13 mouse cellular contexts compared by ENCODE assay signal in the genomic region with DNA sequence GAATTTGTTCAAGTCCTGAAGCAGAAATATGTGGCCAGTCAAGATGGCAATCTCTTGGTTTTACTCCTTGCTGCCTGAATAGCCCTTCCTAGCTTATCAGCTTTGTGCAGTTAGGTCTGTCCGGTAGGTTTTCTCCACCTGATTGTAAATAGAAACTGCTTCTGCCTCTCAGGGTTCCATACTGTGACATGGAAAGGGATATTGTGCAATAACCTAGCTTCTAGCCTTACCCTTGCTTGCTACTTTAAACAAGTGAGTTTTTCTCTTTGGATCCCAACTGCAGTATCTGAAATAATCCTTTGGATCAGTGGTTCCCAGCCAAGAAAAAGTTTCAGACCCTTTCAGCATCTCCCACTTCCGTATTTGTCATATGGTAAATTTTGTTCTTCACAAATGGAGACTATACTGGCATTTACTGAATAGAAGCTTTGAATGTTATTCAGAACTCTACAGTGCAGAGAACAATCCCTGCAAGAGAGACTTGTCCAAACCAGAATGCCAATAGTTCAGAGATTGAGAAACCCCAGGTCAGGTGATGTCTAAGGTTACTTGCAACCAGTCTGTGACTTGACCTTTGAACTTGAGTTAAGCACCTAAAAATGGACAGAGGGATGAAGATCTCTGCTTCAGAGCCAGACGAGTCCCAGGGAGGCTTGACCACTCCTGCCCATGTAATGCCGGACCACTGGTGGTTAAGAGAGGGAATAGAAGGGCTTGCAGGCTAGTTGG. TPM values are rescaled to one million over a fixed set of nuclear protein-coding genes. Genes with fewer than 3 reads are reported as not detected.
DNase-seq lines count a peak whose midpoint lies in the region; ATAC-seq and TF ChIP-seq lines count a peak whose summit lies in the region.
"Had no signal": no experiment of that assay in that cellular context is flagged by ENCODE, and none has a peak within 500 bp of the region (broad histone marks: within the 10 kb centered on the region; RNA-seq: fewer than 3 reads in every experiment).

No protein-coding gene starts in this region.

- DNase-seq in heart, embryonic 10.5 days (ENCODE audit: low spot score): no peak
- no peak for DNase-seq in heart, adult 11 months
- no peak for DNase-seq in kidney, adult 9 months
- no peak for DNase-seq in limb, embryonic 10.5 days (ENCODE audit: low spot score)
- DNase-seq in adrenal gland, postnatal 14 days: no peak
- DNase-seq in adrenal gland, postnatal 25 days: no peak
- DNase-seq: kidney, postnatal 14 days; left cerebral cortex, postnatal 4 days; right cerebral cortex, postnatal 4 days had no signal

- H3K27me3 ChIP-seq in heart, embryonic 10.5 days (ENCODE audit: insufficient read depth, poor library complexity, severe bottlenecking): no peaks in the 10 kb centered on the region
- H3K27me3 ChIP-seq in kidney, embryonic 15.5 days: no peaks in the 10 kb centered on the region
- H3K27me3 ChIP-seq in C2C12 (ENCODE audit: control insufficient read depth, insufficient read depth, insufficient read length): no peaks in the 10 kb centered on the region
- no peaks in the 10 kb centered on the region for H3K27me3 ChIP-seq in limb, embryonic 10.5 days (ENCODE audit: low read depth, poor library complexity, severe bottlenecking)
- H3K27me3 ChIP-seq: forebrain, embryonic 15.5 days had no signal

- no peak for ATAC-seq in kidney, embryonic 15.5 days (replicated peaks; ENCODE audit: low FRiP score)

- H3K36me3 ChIP-seq in heart, embryonic 10.5 days: no peaks in the 10 kb centered on the region
- H3K36me3 ChIP-seq in kidney, embryonic 15.5 days: no peaks in the 10 kb centered on the region
- no peaks in the 10 kb centered on the region for H3K36me3 ChIP-seq in C2C12 (ENCODE audit: control insufficient read depth, insufficient read depth)
- H3K36me3 ChIP-seq in limb, embryonic 10.5 days: no peaks in the 10 kb centered on the region
- H3K36me3 ChIP-seq: forebrain, embryonic 15.5 days; G1E had no signal

- no peak overlapping the region for H3K9ac ChIP-seq in kidney, embryonic 15.5 days

- H3K79me2 ChIP-seq in C2C12 (ENCODE audit: control insufficient read depth, insufficient read depth): peaks cover 34% of the 10 kb centered on the region

- peaks cover 29% of the 10 kb centered on the region for H3K79me3 ChIP-seq in C2C12 (ENCODE audit: low read depth)

- peaks cover 32% of the 10 kb centered on the region for H3K4me1 ChIP-seq in heart, embryonic 10.5 days
- H3K4me1 ChIP-seq in kidney, embryonic 15.5 days: peaks cover 31% of the 10 kb centered on the region
- H3K4me1 ChIP-seq in limb, embryonic 10.5 days: peaks cover 39% of the 10 kb centered on the region

- H3K4me2 ChIP-seq in kidney, embryonic 15.5 days: no peak overlapping the region

- WGBS in heart, embryonic 10.5 days: 65% methylated on average over 4 of the region's 4 CpGs
- 71% methylated on average over 4 of the region's 4 CpGs for WGBS in kidney, embryonic 15.5 days
- WGBS in limb, embryonic 10.5 days: 75% methylated on average over 4 of the region's 4 CpGs

- no peak overlapping the region for H3K27ac ChIP-seq in heart, embryonic 10.5 days
- H3K27ac ChIP-seq in kidney, embryonic 15.5 days: 0 out of 2 replicates have a peak overlapping the region, but pooled peaks have one; percentile 98
- H3K27ac ChIP-seq in limb, embryonic 10.5 days: no peak overlapping the region

- H3K9me3 ChIP-seq in heart, embryonic 10.5 days: no peaks in the 10 kb centered on the region
- H3K9me3 ChIP-seq in kidney, embryonic 15.5 days (replicated peaks): no peaks in the 10 kb centered on the region
- no peaks in the 10 kb centered on the region for H3K9me3 ChIP-seq in limb, embryonic 10.5 days (replicated peaks)
- H3K9me3 ChIP-seq: forebrain, embryonic 15.5 days; G1E had no signal

- peak overlapping the region; percentile 99 for H3K4me3 ChIP-seq in heart, embryonic 10.5 days
- no peak overlapping the region for H3K4me3 ChIP-seq in kidney, embryonic 15.5 days (replicated peaks)
- H3K4me3 ChIP-seq in C2C12 (ENCODE audit: insufficient read depth, poor library complexity, severe bottlenecking): no peak overlapping the region
- H3K4me3 ChIP-seq in limb, embryonic 10.5 days: 0 out of 2 replicates have a peak overlapping the region, but pooled peaks have one; percentile 99

- H3ac ChIP-seq in C2C12 (ENCODE audit: control insufficient read depth, insufficient read length, low read depth): no peak overlapping the region

- TF ChIP-seq CTCF in C2C12 (IDR thresholded peaks at IDR 0.05; ENCODE audit: control insufficient read depth, insufficient read depth, insufficient read length): no peak

TF ChIP-seq in C2C12, 6 proteins besides CTCF, POLR2A, EP300 and RAD21:
- TF ChIP-seq CEBPB (IDR thresholded peaks at IDR 0.05; ENCODE audit: low read depth) (peak; percentile 80), USF1 (IDR thresholded peaks at IDR 0.05; ENCODE audit: low read depth) (no peak)

RNA-seq across cellular contexts. Expression of gene Rbfox2, which starts 1.1 kb away (rescaled TPM):
- polyA plus RNA-seq in heart, embryonic 10.5 days (2016; fragmentation: Nextera tagmentation; extraction: Ambion mirVana): 76.2 and 96.5 TPM in 2 replicates
- 41.6 and 47.7 TPM in 2 replicates for polyA plus RNA-seq in kidney, embryonic 15.5 days (2015; fragmentation: Nextera tagmentation; extraction: Ambion mirVana)
- polyA plus RNA-seq in C2C12 (2012; fragmentation: generic; extraction: Trizol): 72.3 TPM
- polyA plus RNA-seq in limb, embryonic 10.5 days (2016; fragmentation: Nextera tagmentation; extraction: Ambion mirVana): 45.8 and 62.6 TPM in 2 replicates
- total RNA-seq in adrenal gland, postnatal 14 days (2021): 51.4 and 54.9 TPM in 2 replicates
- total RNA-seq in adrenal gland, postnatal 25 days (2021): 56.5 and 68.7 TPM in 2 replicates

Comparison
In these comparisons a context has a peak if more than half of its experiments do, and no peak if none do; other contexts are left out.
1. H3K4me3 ChIP-seq: peak in heart, embryonic 10.5 days (single experiment) and limb, embryonic 10.5 days (single experiment); none in kidney, embryonic 15.5 days (single experiment) and C2C12 (single experiment).